Mouse (Mus musculus): ENCODE data around the gene Camta1.

GRCm38 (mm10) chr4:151711406-151711805, 150.3 kb downstream of the Camta1 start:
- TF ChIP-seq CTCF (IDR thresholded peaks at IDR 0.05; ENCODE audit: low read depth) (no peak), EP300 (optimal IDR thresholded peaks at IDR 0.05) (no peak)

All from stomach, postnatal 0 days (tissue).